Mouse (Mus musculus): ENCODE measurements around the gene Mef2c. TPM values are rescaled to one million over a fixed set of nuclear protein-coding genes. Genes with fewer than 3 reads are reported as not detected.

Gene Mef2c
- 27.1 and 39.5 TPM in 2 replicates for polyA plus RNA-seq (2015; fragmentation: Nextera tagmentation; extraction: Ambion mirVana)

- Histone ChIP-seq H3K4me2 (no peak within 1 kb of the TSS), H3K36me3 (replicated peaks) (no peaks in the 10 kb centered on the region), H3K9me3 (no peaks in the 10 kb centered on the region), H3K27ac (no peak within 1 kb of the TSS), H3K4me3 (no peak within 1 kb of the TSS), H3K9ac (no peak within 1 kb of the TSS), H3K4me1 (no peaks in the 10 kb centered on the region), H3K27me3 (replicated peaks) (no peaks in the 10 kb centered on the region)
- 85% methylated on average over 7 of the region's 7 CpGs for WGBS
- no peak for ATAC-seq (replicated peaks)
Measured at GRCm38 (mm10) chr13:83503919-83504318, at the start of gene Mef2c. Gene Mef2c (plus strand): TSS chr13:83504034.

GRCm38 (mm10) chr13:83458729-83459128, 45.1 kb upstream of the Mef2c start:
- ATAC-seq (replicated peaks): no peak
- H3K9me3 ChIP-seq: no peaks in the 10 kb centered on the region
- no peaks in the 10 kb centered on the region for H3K36me3 ChIP-seq (replicated peaks)
- no peak overlapping the region for H3K9ac ChIP-seq
- H3K27ac ChIP-seq: no peak overlapping the region
- H3K27me3 ChIP-seq (replicated peaks): no peaks in the 10 kb centered on the region
- H3K4me2 ChIP-seq: no peak overlapping the region
- no peak overlapping the region for H3K4me3 ChIP-seq
- H3K4me1 ChIP-seq: no peaks in the 10 kb centered on the region

DNA sequence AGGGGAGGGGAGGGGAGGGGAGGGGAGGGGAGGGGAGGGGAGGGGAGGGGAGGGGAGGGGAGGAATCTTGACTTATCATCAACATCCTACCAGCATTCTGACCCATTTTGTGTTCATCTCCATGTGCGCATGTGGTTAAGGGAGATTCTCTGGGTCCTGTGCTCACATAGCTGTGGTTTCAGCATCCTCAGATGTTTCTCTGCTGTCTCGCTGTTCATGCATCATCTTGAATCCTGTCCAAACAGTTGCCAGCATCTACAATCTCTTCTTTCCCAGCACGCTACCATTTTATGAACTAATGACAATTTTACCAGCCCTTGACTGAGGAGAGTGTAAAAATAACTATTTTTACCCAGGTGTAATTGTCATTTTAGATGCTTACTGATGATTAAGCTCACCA, 44.2 kb upstream of the Mef2c start:
- Histone ChIP-seq H3K9ac (no peak overlapping the region), H3K27ac (no peak overlapping the region), H3K9me3 (no peaks in the 10 kb centered on the region), H3K27me3 (replicated peaks) (no peaks in the 10 kb centered on the region), H3K36me3 (replicated peaks) (no peaks in the 10 kb centered on the region), H3K4me3 (no peak overlapping the region), H3K4me1 (no peaks in the 10 kb centered on the region), H3K4me2 (no peak overlapping the region)
- 95% methylated on average over 3 of the region's 3 CpGs for WGBS
- no peak for ATAC-seq (replicated peaks)

GRCm38 (mm10) chr13:83460620-83461019, 43.2 kb upstream of the Mef2c start:
- no peaks in the 10 kb centered on the region for H3K36me3 ChIP-seq (replicated peaks)

DNA sequence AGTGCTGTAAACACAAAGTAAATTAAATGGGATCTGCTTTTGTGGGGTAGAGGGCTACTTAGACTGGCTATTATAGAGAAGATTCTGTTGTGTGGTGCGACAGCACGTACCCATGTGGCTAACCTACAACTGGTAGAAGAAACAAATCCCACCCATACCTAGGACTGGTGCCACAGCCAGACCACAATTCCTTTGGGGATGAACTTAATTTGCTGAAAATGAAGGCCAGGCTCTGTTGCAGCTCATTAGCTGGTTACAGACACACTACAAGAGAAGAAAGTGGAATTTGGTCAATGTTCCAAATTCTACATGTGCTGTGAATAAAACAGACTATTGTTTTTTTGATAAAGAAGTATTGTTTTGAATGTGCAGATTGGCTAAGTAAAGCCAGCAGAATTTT, 42.3 kb upstream of the Mef2c start:
- Histone ChIP-seq H3K27me3 (replicated peaks) (no peaks in the 10 kb centered on the region), H3K4me3 (no peak overlapping the region), H3K36me3 (replicated peaks) (no peaks in the 10 kb centered on the region), H3K9me3 (no peaks in the 10 kb centered on the region), H3K4me2 (no peak overlapping the region), H3K27ac (no peak overlapping the region), H3K4me1 (no peaks in the 10 kb centered on the region), H3K9ac (no peak overlapping the region)
- WGBS: 86% methylated on average over 2 of the region's 2 CpGs
- no peak for ATAC-seq (replicated peaks)

More at GRCm38 (mm10) chr13:83460620-83461019, 43.2 kb upstream of the Mef2c start:
- Histone ChIP-seq H3K4me1 (no peaks in the 10 kb centered on the region), H3K27ac (no peak overlapping the region), H3K9ac (no peak overlapping the region), H3K4me2 (no peak overlapping the region), H3K9me3 (no peaks in the 10 kb centered on the region), H3K27me3 (replicated peaks) (no peaks in the 10 kb centered on the region), H3K4me3 (no peak overlapping the region)
- no peak for ATAC-seq (replicated peaks)
- 93% methylated on average over 1 of the region's 1 CpGs for WGBS

DNA sequence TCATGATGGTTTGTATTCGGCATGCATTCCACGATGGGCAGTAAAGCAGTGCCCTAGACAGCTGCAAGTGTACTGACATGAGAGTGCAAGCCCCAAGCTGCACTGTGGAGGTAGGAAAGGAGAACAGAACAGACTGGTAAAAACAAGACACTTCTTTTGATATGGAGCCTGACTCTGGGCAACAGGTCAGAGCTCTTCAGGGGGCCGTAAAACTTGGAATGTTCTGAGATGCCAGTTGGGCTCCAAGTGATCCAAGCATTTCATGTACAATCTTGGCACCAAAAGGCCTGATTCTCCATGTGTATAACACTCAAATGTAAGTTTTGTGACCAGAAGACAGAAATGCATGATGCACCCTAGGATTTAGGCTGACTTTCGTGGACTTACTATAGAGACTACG, 37.1 kb upstream of the Mef2c start:
- ATAC-seq (replicated peaks): no peak
- no peak overlapping the region for H3K27ac ChIP-seq
- H3K4me1 ChIP-seq: no peaks in the 10 kb centered on the region
- no peak overlapping the region for H3K4me2 ChIP-seq
- H3K36me3 ChIP-seq (replicated peaks): no peaks in the 10 kb centered on the region
- H3K9ac ChIP-seq: no peak overlapping the region
- no peaks in the 10 kb centered on the region for H3K27me3 ChIP-seq (replicated peaks)
- 92% methylated on average over 5 of the region's 5 CpGs for WGBS
- H3K4me3 ChIP-seq: no peak overlapping the region
- H3K9me3 ChIP-seq: no peaks in the 10 kb centered on the region

- Histone ChIP-seq H3K36me3 (replicated peaks) (no peaks in the 10 kb centered on the region), H3K27me3 (replicated peaks) (no peaks in the 10 kb centered on the region), H3K4me3 (no peak overlapping the region), H3K4me1 (no peaks in the 10 kb centered on the region), H3K9me3 (no peaks in the 10 kb centered on the region), H3K4me2 (no peak overlapping the region), H3K27ac (no peak overlapping the region), H3K9ac (no peak overlapping the region)
- 80% methylated on average over 3 of the region's 3 CpGs for WGBS
- no peak for ATAC-seq (replicated peaks)
Measured at GRCm38 (mm10) chr13:83468794-83469193, 35.0 kb upstream of the Mef2c start.

- H3K4me3 ChIP-seq: no peak overlapping the region
- H3K9ac ChIP-seq: no peak overlapping the region
- H3K4me1 ChIP-seq: no peaks in the 10 kb centered on the region
- no peaks in the 10 kb centered on the region for H3K36me3 ChIP-seq (replicated peaks)
- no peak overlapping the region for H3K27ac ChIP-seq
- 84% methylated on average over 2 of the region's 2 CpGs for WGBS
- H3K27me3 ChIP-seq (replicated peaks): no peaks in the 10 kb centered on the region
- no peak overlapping the region for H3K4me2 ChIP-seq
- ATAC-seq (replicated peaks): no peak
- H3K9me3 ChIP-seq: no peaks in the 10 kb centered on the region
Measured at GRCm38 (mm10) chr13:83473755-83474154, 30.1 kb upstream of the Mef2c start.

- no peaks in the 10 kb centered on the region for H3K36me3 ChIP-seq (replicated peaks)
- no peak overlapping the region for H3K27ac ChIP-seq
- no peaks in the 10 kb centered on the region for H3K4me1 ChIP-seq
- WGBS: 72% methylated on average over 3 of the region's 3 CpGs
- H3K27me3 ChIP-seq (replicated peaks): no peaks in the 10 kb centered on the region
- no peak for ATAC-seq (replicated peaks)
- no peak overlapping the region for H3K4me3 ChIP-seq
- H3K9ac ChIP-seq: no peak overlapping the region
- no peak overlapping the region for H3K4me2 ChIP-seq
- H3K9me3 ChIP-seq: no peaks in the 10 kb centered on the region
Measured at GRCm38 (mm10) chr13:83480388-83480787, 23.4 kb upstream of the Mef2c start.

DNA sequence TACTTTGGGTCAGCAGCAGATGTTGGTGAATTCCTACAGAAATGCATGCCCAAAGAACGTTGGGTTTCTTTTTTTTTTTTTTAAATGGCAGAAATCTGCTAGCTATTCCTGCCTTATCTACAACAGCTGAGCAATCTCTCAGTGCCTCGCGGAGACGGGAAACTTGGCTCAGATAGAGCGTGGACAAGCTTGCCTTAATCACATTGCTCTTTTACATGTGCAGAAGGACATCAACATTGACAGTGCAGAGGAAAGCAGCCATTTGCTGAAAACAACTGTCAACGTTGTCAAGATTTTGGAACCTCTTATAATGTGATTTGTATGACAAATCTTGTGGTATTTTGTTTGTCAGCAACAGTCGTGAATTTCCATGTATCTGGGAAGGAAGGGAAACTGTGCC, 22.5 kb upstream of the Mef2c start:
- Histone ChIP-seq H3K27ac (no peak overlapping the region), H3K27me3 (replicated peaks) (no peaks in the 10 kb centered on the region), H3K4me3 (no peak overlapping the region), H3K36me3 (replicated peaks) (no peaks in the 10 kb centered on the region), H3K4me2 (no peak overlapping the region), H3K4me1 (no peaks in the 10 kb centered on the region), H3K9ac (no peak overlapping the region), H3K9me3 (no peaks in the 10 kb centered on the region)
- no peak for ATAC-seq (replicated peaks)
- WGBS: 80% methylated on average over 7 of the region's 7 CpGs

DNA sequence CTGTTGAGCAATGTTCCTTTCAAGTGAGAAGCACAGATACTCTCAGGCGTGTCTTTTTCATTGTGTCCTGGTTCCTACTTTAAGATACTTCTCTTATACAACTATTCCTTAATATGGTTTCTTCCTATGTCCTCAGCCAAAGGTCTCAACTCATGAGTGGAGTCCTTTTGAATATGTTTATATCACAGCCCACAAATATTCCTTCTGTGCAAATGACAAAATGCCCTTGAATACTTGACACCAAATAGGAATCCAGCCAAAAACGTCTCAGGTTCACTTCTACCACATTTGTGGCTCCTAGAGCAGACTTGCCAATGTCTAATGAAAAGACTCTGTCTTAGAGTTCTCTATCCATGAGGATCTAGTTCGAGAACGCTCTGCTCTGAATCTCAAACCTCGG, 21.7 kb upstream of the Mef2c start:
- Histone ChIP-seq H3K4me2 (no peak overlapping the region), H3K4me1 (no peaks in the 10 kb centered on the region), H3K9me3 (no peaks in the 10 kb centered on the region), H3K9ac (no peak overlapping the region), H3K36me3 (replicated peaks) (no peaks in the 10 kb centered on the region), H3K4me3 (no peak overlapping the region), H3K27ac (no peak overlapping the region), H3K27me3 (replicated peaks) (no peaks in the 10 kb centered on the region)
- ATAC-seq (replicated peaks): no peak
- WGBS: 84% methylated on average over 5 of the region's 5 CpGs

DNA sequence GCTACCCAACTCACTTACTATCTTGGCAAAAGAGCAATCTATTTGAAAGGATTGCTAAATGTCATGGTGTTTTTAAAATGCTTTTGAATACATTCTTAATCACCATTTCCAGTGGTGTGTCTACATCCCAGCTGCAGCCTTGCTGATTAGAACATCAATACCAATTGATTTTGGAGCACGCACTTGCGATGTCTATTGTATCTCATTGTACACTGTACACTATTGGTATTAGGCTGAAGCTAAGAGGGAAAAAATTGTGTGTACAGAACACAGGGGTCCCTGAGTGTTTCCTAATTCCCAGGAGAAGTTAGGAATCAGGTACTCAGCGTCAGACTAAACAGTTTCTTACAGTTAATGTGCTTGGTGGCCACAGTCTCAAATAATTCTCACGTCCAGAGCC, 19.6 kb upstream of the Mef2c start:
- no peak overlapping the region for H3K4me3 ChIP-seq
- H3K9me3 ChIP-seq: no peaks in the 10 kb centered on the region
- no peaks in the 10 kb centered on the region for H3K36me3 ChIP-seq (replicated peaks)
- no peaks in the 10 kb centered on the region for H3K4me1 ChIP-seq
- no peaks in the 10 kb centered on the region for H3K27me3 ChIP-seq (replicated peaks)
- no peak overlapping the region for H3K9ac ChIP-seq
- no peak overlapping the region for H3K4me2 ChIP-seq
- H3K27ac ChIP-seq: no peak overlapping the region
- no peak; the same call in 1 of the 2 replicates for ATAC-seq (replicated peaks)
- WGBS: 70% methylated on average over 4 of the region's 4 CpGs

- H3K27ac ChIP-seq: no peak overlapping the region
- H3K4me2 ChIP-seq: no peak overlapping the region
Measured at GRCm38 (mm10) chr13:83484721-83485369, 19.0 kb upstream of the Mef2c start.

More at GRCm38 (mm10) chr13:83484721-83485369, 19.0 kb upstream of the Mef2c start:
- Histone ChIP-seq H3K36me3 (replicated peaks) (no peaks in the 10 kb centered on the region), H3K4me1 (no peaks in the 10 kb centered on the region), H3K27me3 (replicated peaks) (no peaks in the 10 kb centered on the region), H3K4me3 (no peak overlapping the region), H3K9me3 (no peaks in the 10 kb centered on the region), H3K9ac (no peak overlapping the region)
- 75% methylated on average over 7 of the region's 7 CpGs for WGBS
- ATAC-seq (replicated peaks): no peak
